Mouse (Mus musculus) layer of hippocampus, adult 2 months (tissue): ENCODE results near the gene Fam83c. TPM values are rescaled to one million over a fixed set of nuclear protein-coding genes. Genes with fewer than 3 reads are reported as not detected.

ENCODE experiments used
- DNase-seq, 2 experiments: peaks; one replicate each; pipeline ENCODE4 v3.0.0; 2022; ENCODE audit warnings: low spot score in 2 of 2
- H3K27ac ChIP-seq: fragments of 200-600 bp; 2 replicates; pipeline ENCODE4 v1.8.1; 2022
- H3K4me3 ChIP-seq: fragments of 200-600 bp; 2 replicates; pipeline ENCODE4 v1.8.1; 2022; ENCODE audit warnings: mild to moderate bottlenecking
- CTCF ChIP-seq: fragments of 200-600 bp; conservative IDR thresholded peaks from 2 replicates; pipeline ENCODE4 v1.8.1; 2022; ENCODE audit warnings: antibody characterized with exemption, mild to moderate bottlenecking, moderate library complexity
- long read RNA-seq, 2 experiments: library from polyadenylated mRNA; stranded (forward); transcript quantifications; one replicate each; pipeline ENCODE4 v2.0.0; 2021; ENCODE audit warnings: borderline mapping rate in 2 of 2
- total RNA-seq, 2 experiments: library from RNA; stranded (reverse); gene quantifications; 2 replicates each; pipeline ENCODE4 v1.2.3; 2021

Gene Fam83c
- total RNA-seq: not detected
- long read RNA-seq, experiment 1: 0 reads
- long read RNA-seq, experiment 2: 0 reads

DNA sequence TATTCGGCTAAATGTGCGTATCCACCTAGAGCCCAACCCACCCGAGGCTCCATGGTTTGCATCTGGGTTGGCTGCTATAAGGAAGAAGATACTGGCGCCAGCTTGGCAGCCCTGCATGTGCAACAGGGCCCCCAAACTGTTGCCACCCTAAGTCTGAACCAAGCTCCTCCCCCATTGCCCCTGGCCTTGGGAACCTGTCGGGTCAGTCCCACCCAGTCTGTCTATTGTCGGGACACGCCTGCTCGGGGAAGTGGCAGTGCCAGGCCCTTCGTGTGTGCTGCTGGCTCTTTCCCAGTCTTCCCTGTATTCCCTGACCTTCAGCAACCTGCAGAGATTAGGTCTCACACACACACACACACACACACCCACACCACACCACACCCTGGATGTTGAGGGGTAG, at the start of gene Fam83c:
Fam83c (minus strand) TSS at position 123 of the 400 bp plus-strand sequence.
- Histone ChIP-seq H3K4me3 (no peak within 1 kb of the TSS), H3K27ac (no peak within 1 kb of the TSS)
- TF ChIP-seq CTCF: no peak
- DNase-seq: no peak

DNA sequence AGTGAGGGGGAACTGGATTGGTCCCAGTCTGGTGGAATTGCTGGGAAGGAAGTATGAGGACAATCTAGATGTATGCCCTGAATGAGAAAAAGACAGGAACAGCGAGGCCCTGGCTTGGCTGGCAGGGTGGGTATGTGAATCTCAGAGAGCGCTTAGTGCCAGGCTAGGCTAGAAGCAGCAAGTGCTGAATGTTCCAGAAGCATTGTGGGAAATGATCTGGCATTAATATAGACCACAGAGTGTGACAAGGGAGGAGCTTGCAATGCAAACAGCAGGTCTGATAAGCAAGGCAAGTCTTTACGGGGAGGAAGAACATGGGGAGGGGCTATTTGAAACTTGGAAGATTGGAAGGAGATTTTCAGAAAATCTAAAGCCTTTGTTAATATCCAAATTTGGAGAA, 47.4 kb upstream of the Fam83c start:
- no peak for DNase-seq
- no peak for TF ChIP-seq CTCF
- Histone ChIP-seq H3K4me3 (no peak overlapping the region), H3K27ac (no peak overlapping the region)

DNA sequence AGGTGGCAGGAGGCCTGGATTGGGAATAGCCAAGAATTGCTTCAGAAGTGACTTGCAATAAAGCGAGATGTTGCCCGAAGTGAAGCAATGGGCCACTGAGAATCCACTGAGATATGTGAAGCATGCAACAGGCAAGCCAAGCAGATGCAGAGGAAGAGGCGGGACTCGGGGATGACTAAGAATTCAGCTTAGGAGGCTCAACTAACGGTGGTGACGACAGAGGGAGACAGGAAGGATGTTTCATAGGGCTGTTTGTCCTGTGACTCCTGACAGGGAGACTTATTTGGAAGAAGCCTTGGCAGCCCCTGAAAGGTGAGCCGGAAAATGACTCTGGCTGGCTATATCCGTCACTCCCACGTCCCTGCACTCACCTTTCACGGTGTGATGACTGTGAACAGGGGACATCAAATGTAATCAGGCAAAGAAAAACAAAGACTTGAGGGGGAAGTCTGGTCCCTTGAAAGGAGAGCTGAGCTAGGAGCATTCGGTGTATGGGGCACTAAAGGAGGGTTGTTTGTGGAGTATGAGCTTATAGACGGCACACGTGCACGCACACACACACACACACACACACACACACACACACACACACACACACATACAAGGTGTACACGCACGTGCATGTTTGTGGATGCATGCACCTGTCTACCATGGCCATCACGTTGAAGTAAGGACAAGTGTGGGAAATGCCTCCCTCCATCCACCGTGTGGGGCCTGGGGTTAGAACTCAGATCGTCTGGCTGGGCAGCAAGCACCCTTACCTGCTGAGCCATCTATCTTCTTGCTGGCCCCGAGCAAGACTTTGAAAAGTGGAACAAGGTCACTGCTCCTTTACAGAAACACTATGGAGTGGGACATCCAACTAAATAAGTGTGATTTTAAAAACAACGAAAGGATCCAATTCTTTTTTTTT, 44.6 kb upstream of the Fam83c start:
- no peak for DNase-seq
- no peak for TF ChIP-seq CTCF
- Histone ChIP-seq H3K4me3 (no peak overlapping the region), H3K27ac (no peak overlapping the region)

DNA sequence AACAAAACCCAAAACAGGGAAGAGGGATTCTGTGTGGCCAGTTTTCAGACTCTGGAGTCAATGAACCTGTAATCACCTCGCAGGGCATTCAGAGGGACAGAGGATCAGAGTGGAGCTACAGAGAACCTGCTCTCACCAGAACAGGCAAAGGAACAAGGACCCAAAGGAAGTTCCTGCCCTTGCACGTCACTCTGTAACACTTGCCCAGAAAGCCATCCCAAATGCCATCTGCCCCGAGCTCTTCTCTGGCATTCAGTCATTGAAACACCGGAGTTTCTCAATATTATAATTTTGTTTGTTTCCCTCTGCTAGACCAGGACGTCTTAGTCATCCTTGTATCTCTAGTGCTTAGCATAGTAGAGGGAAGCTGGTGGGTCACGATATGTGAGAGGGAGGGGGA, 39.0 kb upstream of the Fam83c start:
- peak overlapping the region; percentile 18; the same call in 1 of the 2 replicates for H3K27ac ChIP-seq
- TF ChIP-seq CTCF: no peak
- H3K4me3 ChIP-seq: no peak overlapping the region
- DNase-seq: no peak

DNA sequence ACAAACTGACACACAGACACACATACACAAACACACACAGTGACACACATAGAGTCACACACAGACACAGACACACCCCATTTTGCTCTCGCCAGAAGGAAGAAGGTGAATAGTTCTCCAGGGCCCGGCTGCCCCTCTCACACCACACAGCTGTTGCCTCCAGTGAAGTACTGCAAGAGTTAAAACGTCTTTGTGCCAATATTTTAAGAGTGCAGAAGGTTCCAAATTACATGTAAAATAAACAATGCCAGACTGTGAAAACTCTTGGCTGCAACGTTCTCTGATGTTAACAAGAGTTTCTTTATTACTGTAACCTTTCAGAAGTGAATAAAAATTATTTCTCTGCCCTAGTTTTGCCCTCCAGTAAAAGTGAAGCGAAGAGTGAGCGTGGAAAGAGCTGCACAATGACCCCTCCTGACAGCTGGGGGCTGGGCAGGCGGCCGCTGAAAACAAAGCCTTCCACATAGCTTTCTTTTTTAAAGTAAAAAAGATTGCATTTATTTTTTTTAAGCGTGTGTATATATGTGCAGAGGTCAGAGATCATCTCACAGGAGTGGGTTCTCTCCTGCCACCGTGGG, 38.4 kb upstream of the Fam83c start:
- DNase-seq: no peak
- H3K27ac ChIP-seq: no peak overlapping the region; the same call in 1 of the 2 replicates
- H3K4me3 ChIP-seq: no peak overlapping the region
- no peak for TF ChIP-seq CTCF

DNA sequence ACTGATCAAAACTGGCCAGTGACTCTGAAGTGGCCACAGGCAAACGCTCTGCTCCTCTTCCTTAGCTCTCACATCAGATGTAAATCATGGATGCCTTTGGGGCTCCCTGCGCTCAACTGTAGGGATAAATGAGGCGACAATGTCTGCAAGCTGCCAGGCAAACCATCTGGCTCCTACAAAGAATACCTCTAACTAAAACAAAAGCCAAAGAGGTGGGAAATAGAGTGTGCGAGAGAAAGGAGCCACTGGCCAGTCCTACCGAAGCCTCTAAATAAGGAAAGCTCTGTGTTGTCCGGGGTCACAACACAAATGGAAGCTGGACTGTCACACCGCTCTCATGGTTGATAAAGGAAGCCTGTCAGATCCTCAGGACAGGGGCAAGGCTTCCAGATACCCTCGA, 37.8 kb upstream of the Fam83c start:
- no peak for DNase-seq
- TF ChIP-seq CTCF: no peak
- Histone ChIP-seq H3K27ac (no peak overlapping the region), H3K4me3 (no peak overlapping the region)

DNA sequence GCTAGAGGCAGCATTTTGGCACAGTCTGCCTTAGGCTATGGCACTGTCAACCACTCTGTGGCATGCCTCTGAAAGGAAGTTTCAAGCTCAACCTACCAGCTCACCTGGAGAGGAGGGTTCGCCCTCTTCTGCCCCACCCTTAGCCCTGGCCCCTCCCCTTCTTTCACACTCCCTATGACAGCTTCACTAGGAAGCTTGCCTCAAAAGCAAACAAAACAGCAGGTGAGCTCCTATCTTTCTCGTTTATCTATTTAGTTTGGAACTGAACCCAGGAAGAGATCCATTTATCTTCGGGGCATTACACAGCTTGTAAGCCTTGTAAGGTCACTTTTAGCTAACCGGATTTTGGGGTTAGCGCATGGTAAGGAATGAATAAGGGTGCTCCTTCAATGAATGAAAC, 35.1 kb upstream of the Fam83c start:
- Histone ChIP-seq H3K4me3 (no peak overlapping the region), H3K27ac (no peak overlapping the region)
- TF ChIP-seq CTCF: no peak
- DNase-seq: no peak

DNA sequence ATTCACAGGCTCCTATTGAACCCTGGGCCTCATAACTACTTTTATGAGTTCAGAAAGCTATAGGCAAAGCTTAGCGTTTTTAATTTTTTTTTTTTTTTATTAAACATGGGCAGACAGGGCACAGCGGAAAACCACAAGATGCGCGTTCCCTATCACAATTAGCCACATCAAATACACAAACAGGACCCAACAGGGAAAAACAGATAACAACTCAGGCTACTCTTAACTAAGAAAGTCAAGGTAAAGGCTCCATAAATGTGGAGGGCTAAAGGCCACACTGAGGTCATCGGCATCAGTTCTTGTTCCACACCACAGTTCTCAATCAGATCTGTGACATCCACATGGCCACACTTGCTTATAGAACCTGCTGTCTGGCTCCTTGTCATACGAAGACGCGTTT, 33.7 kb upstream of the Fam83c start:
- no peak for DNase-seq
- H3K4me3 ChIP-seq: no peak overlapping the region
- no peak overlapping the region for H3K27ac ChIP-seq
- no peak for TF ChIP-seq CTCF

DNA sequence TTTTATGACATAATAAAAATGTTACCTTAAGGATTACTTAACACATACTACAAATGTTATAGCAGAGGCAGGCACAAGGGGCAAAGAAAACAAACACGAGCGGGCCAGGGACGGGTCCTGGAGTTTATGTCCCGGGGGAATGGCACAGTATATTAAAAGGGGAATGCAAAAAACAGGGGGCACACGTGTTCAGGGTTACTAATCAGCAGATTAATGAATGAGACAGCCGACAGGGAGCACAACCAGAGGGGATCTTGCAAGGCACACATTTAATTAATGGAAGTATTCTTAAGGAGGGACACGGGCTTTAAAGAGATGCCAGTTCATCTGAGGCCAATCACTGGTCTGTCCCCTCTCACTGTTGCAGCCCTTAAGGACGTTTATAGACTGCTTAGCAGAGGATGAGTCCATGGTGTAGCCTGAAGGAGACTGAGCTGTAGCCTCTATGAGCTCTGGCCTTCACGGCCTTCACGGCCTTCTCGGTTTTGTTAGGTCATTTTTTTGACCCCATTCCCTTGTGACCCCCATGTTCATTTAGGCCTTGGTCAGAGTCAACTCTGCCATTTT, 28.7 kb upstream of the Fam83c start:
- peak overlapping the region; percentile 13; the same call in 1 of the 2 replicates for H3K4me3 ChIP-seq
- DNase-seq: no peak
- TF ChIP-seq CTCF: no peak
- H3K27ac ChIP-seq: no peak overlapping the region

DNA sequence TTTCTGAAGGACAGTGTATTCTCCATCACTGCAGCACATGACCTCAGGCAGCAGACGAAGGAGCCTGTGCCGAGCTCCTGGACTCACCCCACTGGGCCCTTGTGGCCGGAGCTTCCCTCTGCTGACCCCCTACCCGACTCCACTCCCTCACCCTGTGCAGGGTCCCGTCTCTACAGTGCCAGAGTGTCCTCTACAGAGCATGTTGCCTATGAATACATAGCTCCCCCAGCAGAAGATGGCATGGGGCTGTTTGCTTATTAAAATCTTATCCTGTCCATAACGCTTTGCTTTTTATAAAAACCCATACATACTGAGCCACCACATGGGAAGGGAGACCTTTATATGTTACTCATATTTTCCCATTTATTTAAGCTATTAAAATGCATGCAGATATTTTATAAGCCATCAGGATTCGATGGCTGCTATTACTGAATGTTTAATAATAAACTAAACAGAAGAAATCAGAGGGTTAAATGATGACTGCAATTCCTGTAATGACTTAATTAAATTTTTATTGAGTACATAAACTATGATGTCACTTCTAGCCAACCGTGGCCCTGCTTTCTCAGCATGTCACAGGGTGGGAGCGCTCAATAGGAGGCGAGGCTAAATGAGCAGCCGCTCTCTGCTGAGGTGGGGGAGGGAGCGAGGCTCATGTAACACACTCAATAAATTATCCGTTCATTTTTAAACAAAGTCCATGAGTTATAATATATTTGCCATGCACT, 28.1 kb upstream of the Fam83c start:
- Histone ChIP-seq H3K27ac (no peak overlapping the region), H3K4me3 (peak overlapping the region; percentile 13; the same call in 1 of the 2 replicates)
- DNase-seq: peak in 1 of 2 experiments; percentile 24
- no peak for TF ChIP-seq CTCF

DNA sequence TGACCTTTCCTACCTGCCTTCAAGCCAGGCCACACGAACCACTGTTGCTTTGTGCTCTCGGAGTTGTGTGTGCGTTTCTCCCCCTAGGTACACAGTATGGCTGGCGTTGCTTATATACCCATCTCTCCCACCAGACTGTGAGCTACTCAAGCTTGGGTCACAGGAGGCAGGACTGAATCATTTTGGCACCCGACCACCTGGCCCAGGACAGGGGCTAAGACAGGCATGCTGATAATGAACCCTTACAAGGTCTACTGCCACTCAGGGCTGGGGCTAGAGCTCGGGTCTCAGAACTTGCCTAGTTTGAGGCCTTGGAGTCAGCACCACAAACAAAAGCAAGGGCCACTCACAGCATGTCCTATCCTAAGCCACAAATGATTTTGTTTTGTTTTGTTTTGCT, 26.9 kb upstream of the Fam83c start:
- H3K27ac ChIP-seq: no peak overlapping the region
- DNase-seq: no peak
- no peak overlapping the region for H3K4me3 ChIP-seq
- no peak for TF ChIP-seq CTCF

DNA sequence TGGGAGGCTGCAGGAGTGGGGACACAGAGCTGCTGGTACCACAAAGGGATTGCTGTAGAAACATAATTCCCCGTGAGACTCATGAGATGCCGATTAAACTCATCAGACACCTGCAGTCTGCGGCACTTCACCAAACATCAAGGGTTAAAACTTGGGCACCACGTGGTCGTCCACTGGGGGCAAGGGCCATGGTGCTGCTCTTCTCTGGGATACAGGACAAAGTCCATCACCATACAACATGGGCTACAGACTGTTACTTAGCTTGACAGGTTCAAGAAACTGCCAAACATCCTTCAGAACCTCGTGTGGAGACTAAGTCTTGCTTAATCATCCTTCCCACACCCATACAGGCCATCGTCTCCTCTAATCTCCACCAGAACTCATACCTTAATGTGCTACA, 25.4 kb upstream of the Fam83c start:
- no peak for TF ChIP-seq CTCF
- Histone ChIP-seq H3K27ac (no peak overlapping the region), H3K4me3 (no peak overlapping the region)
- DNase-seq: no peak

DNA sequence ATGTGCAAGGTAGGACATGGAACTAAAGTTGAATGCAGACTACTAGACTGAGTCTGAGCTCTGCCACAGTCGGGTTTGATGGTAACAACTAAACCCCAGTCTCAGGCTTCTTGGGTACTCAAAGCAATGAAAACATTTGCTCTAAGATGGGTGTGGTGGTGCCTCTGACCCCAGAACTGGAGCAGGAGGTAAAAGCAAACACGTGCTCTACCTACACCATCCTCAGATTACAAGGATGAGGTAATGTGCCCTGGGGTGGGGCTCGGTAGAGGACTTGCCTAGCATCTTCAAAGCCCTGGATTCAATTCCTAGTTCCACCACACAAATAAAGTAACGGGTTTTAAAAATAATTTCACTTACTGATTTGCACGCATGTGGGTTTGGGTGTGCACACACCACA, 17.9 kb upstream of the Fam83c start:
- no peak overlapping the region for H3K4me3 ChIP-seq
- H3K27ac ChIP-seq: no peak overlapping the region
- TF ChIP-seq CTCF: no peak
- DNase-seq: no peak
